Mouse (Mus musculus) ZHBTc4 (cell line): ENCODE measurements at regions not wholly inside any gene's neighbourhood (a gene's known extent, or its start where the extent isn't known, plus 50 kb on each side); places are given as distances from the start of the nearest gene placed in this dataset.
A peak's percentile ranks its signal among the peaks of the same experiment; 100 is the strongest.

Experiments used
- DNase-seq: peaks from one replicate; pipeline ENCODE4 v3.0.0-alpha.2; 2011; ENCODE audit warnings: low read depth, low spot score

GRCm38 (mm10) chr12:70628384-70629365 is 175.8 kb downstream of the Tmx1 start:
- DNase-seq = no peak

GRCm38 (mm10) chr12:70629371-70629770 is 176.5 kb downstream of the Tmx1 start:
- no peak for DNase-seq

- no peak for DNase-seq
These were observed 178.4 kb downstream of the Tmx1 start for GRCm38 (mm10) chr12:70631281-70631680.

GRCm38 (mm10) chr12:70633194-70633593 is 180.3 kb downstream of the Tmx1 start:
- DNase-seq = no peak

- DNase-seq = no peak
These were observed 180.9 kb downstream of the Tmx1 start for GRCm38 (mm10) chr12:70633622-70634365.

GRCm38 (mm10) chr12:70635997-70636396 is 183.1 kb downstream of the Tmx1 start:
- no peak for DNase-seq

- no peak for DNase-seq
These were observed 185.1 kb upstream of the Frmd6 start for GRCm38 (mm10) chr12:70640186-70640585.

GRCm38 (mm10) chr12:70644910-70645309 is 180.4 kb upstream of the Frmd6 start:
- no peak for DNase-seq

GRCm38 (mm10) chr12:70645407-70645806 is 179.9 kb upstream of the Frmd6 start:
- no peak for DNase-seq

- no peak for DNase-seq
These were observed 177.8 kb upstream of the Frmd6 start for GRCm38 (mm10) chr12:70647516-70647915.

- DNase-seq = no peak
These were observed 177.0 kb upstream of the Frmd6 start for GRCm38 (mm10) chr12:70648179-70648811.

- no peak for DNase-seq
These were observed 176.5 kb upstream of the Frmd6 start for GRCm38 (mm10) chr12:70648812-70649188.

- no peak for DNase-seq
These were observed 175.6 kb upstream of the Frmd6 start for GRCm38 (mm10) chr12:70649691-70650090.

- DNase-seq = no peak
These were observed 174.8 kb upstream of the Frmd6 start for GRCm38 (mm10) chr12:70650470-70650869.

- DNase-seq = peak; percentile 72
These were observed 172.6 kb upstream of the Frmd6 start for GRCm38 (mm10) chr12:70652751-70653150.

- no peak for DNase-seq
These were observed 171.3 kb upstream of the Frmd6 start for GRCm38 (mm10) chr12:70653971-70654370.

- no peak for DNase-seq
These were observed 170.8 kb upstream of the Frmd6 start for GRCm38 (mm10) chr12:70654546-70654945.

- DNase-seq = no peak
These were observed 169.9 kb upstream of the Frmd6 start for GRCm38 (mm10) chr12:70655411-70655811.

GRCm38 (mm10) chr12:70655900-70656544 is 169.3 kb upstream of the Frmd6 start:
- no peak for DNase-seq

GRCm38 (mm10) chr12:70656805-70657492 is 168.4 kb upstream of the Frmd6 start:
- no peak for DNase-seq

GRCm38 (mm10) chr12:70657493-70657810 is 167.9 kb upstream of the Frmd6 start:
- DNase-seq = no peak
